Mouse (Mus musculus) cerebellum, adult 2 months (tissue): ENCODE measurements around the gene Wnt7a.

Experiments used
- CTCF ChIP-seq: fragments of 200-500 bp; IDR thresholded peaks from 2 replicates; pipeline ENCODE4 v1.5.1; 2011; ENCODE audit warnings: low read depth, mild to moderate bottlenecking, control low read depth, low read length, moderate library complexity, borderline replicate concordance; ENCODE audit not compliant: insufficient read depth
- POLR2A ChIP-seq: fragments of 200-500 bp; IDR thresholded peaks from 2 replicates; pipeline ENCODE4 v1.6.1; 2011; ENCODE audit warnings: low read length, control low read depth, borderline replicate concordance; ENCODE audit not compliant: insufficient read depth

DNA sequence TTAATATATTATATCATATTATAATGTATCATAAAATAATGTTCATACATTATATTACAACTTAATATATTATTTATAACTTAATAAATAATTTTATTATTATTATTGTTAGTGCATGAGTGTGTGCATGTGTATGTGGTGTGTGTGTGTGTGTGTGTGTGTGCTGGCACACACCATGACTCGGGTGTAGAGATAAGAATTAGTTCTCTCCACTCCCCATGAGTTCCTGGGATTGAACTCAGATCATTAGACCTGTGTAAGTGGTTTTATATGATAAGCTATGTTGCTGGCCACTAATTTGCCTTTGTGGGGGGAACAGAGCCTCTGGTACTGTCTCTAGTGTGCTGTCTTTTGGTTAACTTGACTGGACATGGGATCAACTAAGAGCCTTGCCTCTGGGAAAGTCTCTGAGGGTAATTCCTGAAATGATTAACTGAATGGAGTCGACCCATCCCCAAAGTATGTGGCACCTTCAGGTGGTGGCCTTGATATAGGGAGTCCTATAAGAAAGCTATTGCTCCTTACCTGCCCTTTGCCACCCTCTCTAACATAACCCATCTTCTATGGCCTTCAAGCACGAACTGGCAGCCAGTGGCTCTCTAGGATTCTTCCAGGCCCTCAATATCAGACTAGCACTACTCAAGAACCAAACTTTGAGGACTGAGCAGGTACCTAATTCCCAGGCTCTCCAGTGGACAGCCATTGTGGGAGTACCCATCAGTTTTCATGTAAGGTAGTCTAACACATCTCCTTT lies 38.5 kb upstream of the Wnt7a start:
- TF ChIP-seq CTCF (no peak), POLR2A (no peak)
